Mouse (Mus musculus) heart, adult 10 weeks (tissue): Measurements from ENCODE around the gene Ypel1. TPM values are rescaled to one million over a fixed set of nuclear protein-coding genes. Genes with fewer than 3 reads are reported as not detected.

Experiments used
- polyA plus RNA-seq: library from polyadenylated mRNA; stranded (reverse); fragments of 350-450 nt; fragmentation: Illumina TruSeq; extraction: RNeasy Lipid Tissue Mini Kit (QIAGEN cat#74804); gene quantifications from one replicate; pipeline ENCODE4 v1.2.3, GENCODE M21; 2014; ENCODE audit warnings: low read depth, low replicate concordance

Gene Ypel1
- 0.84 TPM for polyA plus RNA-seq

GRCm38 (mm10) chr16:17069511-17070443 lies at the start of gene Ypel1:
Gene Ypel1, plus strand, starts transcription at chr16:17069696.

GRCm38 (mm10) chr16:17110771-17111743 lies 41.6 kb downstream of the Ypel1 start, which contains the start of gene Ppil2:
Gene Ppil2, minus strand, starts transcription at chr16:17111257.

GRCm38 (mm10) chr16:17124871-17125520 lies 55.5 kb downstream of the Ypel1 start, which contains the start of gene 2610318N02Rik:
Gene 2610318N02Rik, minus strand, starts transcription at chr16:17125167.

GRCm38 (mm10) chr16:17132089-17132905 lies 62.8 kb downstream of the Ypel1 start, which contains the start of gene Sdf2l1:
Gene Sdf2l1, minus strand, starts transcription at chr16:17132383.

Other genes starting within 250 kb of the Ypel1 start
- gene Spag6l, start 240.2 kb upstream of the Ypel1 start, polyA plus RNA-seq = not detected
- gene Igll1, start 205.7 kb upstream of the Ypel1 start, polyA plus RNA-seq = not detected
- 41.2 TPM for gene Top3b, start 199.0 kb upstream of the Ypel1 start, polyA plus RNA-seq
- gene Vpreb1, start 198.9 kb upstream of the Ypel1 start, polyA plus RNA-seq = not detected
- 21.6 TPM for gene Ppm1f, start 173.2 kb upstream of the Ypel1 start, polyA plus RNA-seq
- 105 TPM for gene Mapk1, start 86.3 kb upstream of the Ypel1 start, polyA plus RNA-seq
- gene Ppil2, start 41.6 kb downstream of the Ypel1 start, polyA plus RNA-seq = 44.2 TPM
- not detected for gene 2610318N02Rik, start 55.5 kb downstream of the Ypel1 start, polyA plus RNA-seq
- gene Sdf2l1, start 62.7 kb downstream of the Ypel1 start, polyA plus RNA-seq = 7.7 TPM
- gene Ydjc, start 74.9 kb downstream of the Ypel1 start, polyA plus RNA-seq = 2.1 TPM
- gene Ccdc116, start 77.5 kb downstream of the Ypel1 start, polyA plus RNA-seq = 0.10 TPM
- 102 TPM for gene Ube2l3, start 133.0 kb downstream of the Ypel1 start, polyA plus RNA-seq
- not detected for gene Rimbp3, start 138.9 kb downstream of the Ypel1 start, polyA plus RNA-seq
- 2.0 TPM for gene Hic2, start 163.9 kb downstream of the Ypel1 start, polyA plus RNA-seq
- 4.1 TPM for gene Tmem191c, start 206.4 kb downstream of the Ypel1 start, polyA plus RNA-seq